Mouse (Mus musculus): ENCODE results near the gene Med16. TPM values are rescaled to one million over a fixed set of nuclear protein-coding genes. Genes with fewer than 3 reads are reported as not detected.
A peak's percentile ranks its signal among the peaks of the same experiment; 100 is the strongest.

The Med16 gene
- total RNA-seq, 2 experiments from 2014 or later: 57.7 to 59.3 TPM

GRCm38 (mm10) chr10:79919251-79919849 lies 10.6 kb upstream of the Med16 start:
- H3K27ac ChIP-seq: no peak overlapping the region
- no peak overlapping the region for H3K4me3 ChIP-seq
- no peak for DNase-seq (ENCODE audit: low spot score in 2 of 2)

GRCm38 (mm10) chr10:79918231-79919078 lies 9.7 kb upstream of the Med16 start:
- H3K4me3 ChIP-seq: peak overlapping the region; percentile 22; the same call in 1 of the 2 replicates
- H3K27ac ChIP-seq: no peak overlapping the region
- no peak for DNase-seq (ENCODE audit: low spot score in 2 of 2)
- TF ChIP-seq CTCF (conservative IDR thresholded peaks at IDR 0.05): no peak

More at GRCm38 (mm10) chr10:79919251-79919849, 10.6 kb upstream of the Med16 start:
- no peak for TF ChIP-seq CTCF (conservative IDR thresholded peaks at IDR 0.05)

GRCm38 (mm10) chr10:79917532-79918100 lies 8.9 kb upstream of the Med16 start:
- no peak for DNase-seq (ENCODE audit: low spot score in 2 of 2)
- Histone ChIP-seq H3K4me3 (peak overlapping the region; percentile 90), H3K27ac (peak overlapping the region; percentile 97)
- TF ChIP-seq CTCF (conservative IDR thresholded peaks at IDR 0.05): no peak

GRCm38 (mm10) chr10:79916808-79917531 lies 8.2 kb upstream of the Med16 start, which contains the start of gene Kiss1r:
Gene Kiss1r, plus strand, starts transcription at chr10:79916971.
- TF ChIP-seq CTCF (conservative IDR thresholded peaks at IDR 0.05): no peak
- Histone ChIP-seq H3K27ac (peak within 1 kb of the TSS; percentile 97), H3K4me3 (peak within 1 kb of the TSS; percentile 90)
- peak; percentile 85 to 87 for DNase-seq (ENCODE audit: low spot score in 2 of 2)

- H3K27ac ChIP-seq: peak overlapping the region; percentile 97
- peak overlapping the region; percentile 90 for H3K4me3 ChIP-seq
- DNase-seq (ENCODE audit: low spot score in 2 of 2): no peak
- no peak for TF ChIP-seq CTCF (conservative IDR thresholded peaks at IDR 0.05)
Observed at GRCm38 (mm10) chr10:79916081-79916480, 7.4 kb upstream of the Med16 start.

GRCm38 (mm10) chr10:79914948-79915596 lies 6.3 kb upstream of the Med16 start:
- peak overlapping the region; percentile 97 for H3K27ac ChIP-seq
- peak overlapping the region; percentile 90 for H3K4me3 ChIP-seq
- TF ChIP-seq CTCF (conservative IDR thresholded peaks at IDR 0.05): no peak
- no peak for DNase-seq (ENCODE audit: low spot score in 2 of 2)

- Histone ChIP-seq H3K27ac (peak overlapping the region; percentile 43; the same call in 1 of the 2 replicates), H3K4me3 (peak overlapping the region; percentile 90)
- no peak for TF ChIP-seq CTCF (conservative IDR thresholded peaks at IDR 0.05)
- DNase-seq (ENCODE audit: low spot score in 2 of 2): no peak
Observed at GRCm38 (mm10) chr10:79914131-79914947, 5.6 kb upstream of the Med16 start.

- no peak overlapping the region for H3K27ac ChIP-seq
- no peak for TF ChIP-seq CTCF (conservative IDR thresholded peaks at IDR 0.05)
- no peak for DNase-seq (ENCODE audit: low spot score in 2 of 2)
- no peak overlapping the region for H3K4me3 ChIP-seq
Observed at GRCm38 (mm10) chr10:79912412-79912811, 3.7 kb upstream of the Med16 start.

GRCm38 (mm10) chr10:79910556-79910955 lies 1.8 kb upstream of the Med16 start, which contains the start of gene Gm26602:
Gene Gm26602, plus strand, starts transcription at chr10:79910856.
- H3K27ac ChIP-seq: peak within 1 kb of the TSS; percentile 100
- no peak within 1 kb of the TSS for H3K4me3 ChIP-seq

GRCm38 (mm10) chr10:79909092-79909922 lies 584 bp upstream of the Med16 start:
- DNase-seq (ENCODE audit: low spot score in 2 of 2): peak; percentile 57 to 78
- Histone ChIP-seq H3K4me3 (peak overlapping the region; percentile 99), H3K27ac (peak overlapping the region; percentile 100)
- TF ChIP-seq CTCF (conservative IDR thresholded peaks at IDR 0.05): no peak

More at GRCm38 (mm10) chr10:79910556-79910955, 1.8 kb upstream of the Med16 start, which contains the start of gene Gm26602:
- no peak for DNase-seq (ENCODE audit: low spot score in 2 of 2)
- TF ChIP-seq CTCF (conservative IDR thresholded peaks at IDR 0.05): no peak
